Mouse (Mus musculus) spleen, adult 2 months (tissue): ENCODE data around the gene Sucla2. TPM values are rescaled to one million over a fixed set of nuclear protein-coding genes. Genes with fewer than 3 reads are reported as not detected.

Experiments
- DNase-seq, 2 experiments: peaks; one replicate each; pipeline versions ENCODE4 v3.0.0 to v3.0.0-alpha.2; 2012 to 2021; ENCODE audit warnings: low spot score in 2 of 2, low read depth in 1 of 2
- H3K27ac ChIP-seq: fragments of 200-500 bp; 2 replicates; pipeline ENCODE4 v1.5.1; 2012; ENCODE audit warnings: low read length, inconsistent platforms; ENCODE audit not compliant: insufficient read depth
- H3K27me3 ChIP-seq: fragments of 200-500 bp; 2 replicates; pipeline ENCODE4 v1.6.1; 2012; ENCODE audit warnings: mild to moderate bottlenecking, moderate library complexity, low read length, inconsistent platforms; ENCODE audit not compliant: control insufficient read depth, insufficient read depth
- H3K36me3 ChIP-seq: fragments of 200-500 bp; 2 replicates; pipeline ENCODE4 v1.6.1; 2012; ENCODE audit warnings: mild to moderate bottlenecking, low read length, inconsistent platforms; ENCODE audit not compliant: control insufficient read depth, insufficient read depth
- H3K4me1 ChIP-seq: fragments of 200-500 bp; 2 replicates; pipeline ENCODE4 v1.6.1; 2011; ENCODE audit warnings: inconsistent platforms; ENCODE audit not compliant: control insufficient read depth, insufficient read depth, insufficient read length
- H3K4me3 ChIP-seq: fragments of 200-500 bp; 2 replicates; pipeline ENCODE4 v1.5.1; 2011; ENCODE audit warnings: mild to moderate bottlenecking, inconsistent platforms; ENCODE audit not compliant: insufficient read depth, insufficient read length; ENCODE audit errors: extremely low read depth
- CTCF ChIP-seq: fragments of 200-500 bp; IDR thresholded peaks from 2 replicates; pipeline ENCODE4 v1.5.1; 2011; ENCODE audit warnings: mild to moderate bottlenecking, inconsistent platforms; ENCODE audit not compliant: insufficient read depth, insufficient read length, insufficient replicate concordance; ENCODE audit errors: extremely low read depth
- POLR2A ChIP-seq: fragments of 200-500 bp; IDR thresholded peaks from 2 replicates; pipeline ENCODE4 v1.6.1; 2011; ENCODE audit warnings: low read depth, low read length, inconsistent platforms
- WGBS: fragments of 180-500 bp; shearing (Covaris S2); methylation state at CpG from one replicate; pipeline ENCODE4 v1.1.7; 2018; 5-methylcytosine and 5-hydroxymethylcytosine counted together
- polyA plus RNA-seq: library from polyadenylated mRNA; depleted of rRNA; stranded (reverse); fragments of >200 nt; gene quantifications from 2 replicates; pipeline ENCODE4 v1.2.3, GENCODE M21; 2012

The Sucla2 gene
- polyA plus RNA-seq, 1 experiment: 3.8 TPM

GRCm38 (mm10) chr14:73501721-73502120 lies 23.4 kb upstream of the Sucla2 start:
- Histone ChIP-seq H3K4me3 (no peak overlapping the region), H3K36me3 (no peaks in the 10 kb centered on the region), H3K4me1 (no peaks in the 10 kb centered on the region), H3K27ac (no peak overlapping the region), H3K27me3 (no peaks in the 10 kb centered on the region)
- no peak for TF ChIP-seq POLR2A
- WGBS: 88% methylated on average over 6 of the region's 6 CpGs
- no peak for DNase-seq

GRCm38 (mm10) chr14:73502591-73503184 lies 22.4 kb upstream of the Sucla2 start:
- Histone ChIP-seq H3K27me3 (no peaks in the 10 kb centered on the region), H3K27ac (no peak overlapping the region), H3K4me1 (no peaks in the 10 kb centered on the region), H3K4me3 (no peak overlapping the region), H3K36me3 (no peaks in the 10 kb centered on the region)
- 74% methylated on average over 7 of the region's 7 CpGs for WGBS
- TF ChIP-seq CTCF: no peak
- no peak for TF ChIP-seq POLR2A
- DNase-seq: no peak

- TF ChIP-seq POLR2A (no peak), CTCF (no peak)
- H3K27me3 ChIP-seq: no peaks in the 10 kb centered on the region
- no peak overlapping the region for H3K4me3 ChIP-seq
- H3K27ac ChIP-seq: no peak overlapping the region
- DNase-seq: no peak
- no peaks in the 10 kb centered on the region for H3K4me1 ChIP-seq
- H3K36me3 ChIP-seq: no peaks in the 10 kb centered on the region
- 65% methylated on average over 13 of the region's 13 CpGs for WGBS
These were observed 21.7 kb upstream of the Sucla2 start for GRCm38 (mm10) chr14:73503237-73503933.

- Histone ChIP-seq H3K4me3 (no peak overlapping the region), H3K4me1 (peaks cover 6% of the 10 kb centered on the region), H3K27me3 (no peaks in the 10 kb centered on the region), H3K27ac (no peak overlapping the region), H3K36me3 (no peaks in the 10 kb centered on the region)
- no peak for TF ChIP-seq POLR2A
- TF ChIP-seq CTCF: no peak
- no peak for DNase-seq
- WGBS: 88% methylated on average over 8 of the region's 8 CpGs
These were observed 18.8 kb upstream of the Sucla2 start for GRCm38 (mm10) chr14:73506283-73506682.

GRCm38 (mm10) chr14:73507200-73507599 lies 17.9 kb upstream of the Sucla2 start:
- no peak for DNase-seq
- TF ChIP-seq POLR2A (no peak), CTCF (no peak)
- 74% methylated on average over 15 of the region's 15 CpGs for WGBS
- no peaks in the 10 kb centered on the region for H3K27me3 ChIP-seq
- H3K4me3 ChIP-seq: no peak overlapping the region
- peaks cover 3% of the 10 kb centered on the region; the same call in 1 of the 2 replicates for H3K36me3 ChIP-seq
- no peak overlapping the region for H3K27ac ChIP-seq
- peaks cover 6% of the 10 kb centered on the region for H3K4me1 ChIP-seq

GRCm38 (mm10) chr14:73507702-73508376 lies 17.3 kb upstream of the Sucla2 start:
- 68% methylated on average over 11 of the region's 11 CpGs for WGBS
- TF ChIP-seq CTCF (no peak), POLR2A (no peak)
- no peak overlapping the region for H3K4me3 ChIP-seq

More at GRCm38 (mm10) chr14:73507702-73508376, 17.3 kb upstream of the Sucla2 start:
- H3K36me3 ChIP-seq: peaks cover 3% of the 10 kb centered on the region; the same call in 1 of the 2 replicates
- DNase-seq: no peak
- H3K27me3 ChIP-seq: no peaks in the 10 kb centered on the region
- H3K27ac ChIP-seq: no peak overlapping the region
- peaks cover 6% of the 10 kb centered on the region for H3K4me1 ChIP-seq
